Mouse (Mus musculus) liver, embryonic 14.5 days (tissue): ENCODE results near the gene Nek3.

Source experiments
- CTCF ChIP-seq: IDR thresholded peaks from 2 replicates; pipeline ENCODE4 v1.5.1; 2016; ENCODE audit warnings: antibody characterized with exemption, low read depth, control low read depth
- EP300 ChIP-seq: IDR thresholded peaks from 2 replicates; pipeline ENCODE4 v1.6.1; 2016; ENCODE audit warnings: antibody characterized with exemption, low read depth

DNA sequence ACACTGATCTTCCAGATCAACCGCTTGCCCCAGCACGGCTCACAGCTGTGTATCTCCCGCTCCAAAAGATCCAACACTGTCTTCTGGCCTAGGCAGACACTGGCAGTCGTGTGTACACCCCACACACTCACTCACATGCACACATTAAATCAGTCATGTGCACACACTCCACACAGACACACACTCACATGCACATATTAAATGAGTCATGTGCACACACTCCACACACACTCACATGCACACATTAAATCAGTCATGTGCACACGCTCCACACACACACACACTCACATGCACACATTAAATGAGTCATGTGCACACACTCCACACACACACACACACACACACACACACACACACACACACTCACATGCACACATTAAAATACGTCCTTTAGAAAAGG is 31.7 kb upstream of the Nek3 start:
- TF ChIP-seq CTCF (no peak), EP300 (no peak)
